Mouse (Mus musculus) T-helper 1 cell (primary cell): ENCODE data around the gene Gpr37l1.
"Not testable (repeated sequence)": the region's sequence is repeated elsewhere in the genome, so short reads cannot be mapped to it uniquely, and the experiment has no call there.

Source experiments
- in situ Hi-C: fragments of 300-600 bp; cut with MboI, MseI; formaldehyde crosslinking; loops from one replicate; pipeline ENCODE4 v1.15.1; 2025; ENCODE audit warnings: high pct_unique_total_duplicates

Gpr37l1 gene

GRCm38 (mm10) chr1:135167435-135167834, at the start of gene Gpr37l1:
Gene Gpr37l1 (minus strand): TSS chr1:135167681.
- in situ Hi-C loops: no loop called here

GRCm38 (mm10) chr1:135213772-135214640, 46.5 kb upstream of the Gpr37l1 start:
- in situ Hi-C loops: no loop called here

- in situ Hi-C loops: no loop called here
These were observed 42.9 kb upstream of the Gpr37l1 start for GRCm38 (mm10) chr1:135210421-135210820.

GRCm38 (mm10) chr1:135208716-135209115, 41.2 kb upstream of the Gpr37l1 start:
- in situ Hi-C loops: no loop called here

GRCm38 (mm10) chr1:135206586-135207339, 39.3 kb upstream of the Gpr37l1 start:
- in situ Hi-C loops: no loop called here

GRCm38 (mm10) chr1:135205257-135205656, 37.8 kb upstream of the Gpr37l1 start:
- in situ Hi-C loops: no loop called here

- in situ Hi-C loops: no loop called here
These were observed 37.0 kb upstream of the Gpr37l1 start for GRCm38 (mm10) chr1:135204196-135205126.

GRCm38 (mm10) chr1:135200400-135200799, 32.9 kb upstream of the Gpr37l1 start:
- in situ Hi-C loops: no loop called here

GRCm38 (mm10) chr1:135199014-135199819, 31.7 kb upstream of the Gpr37l1 start:
- in situ Hi-C loops: no loop called here

GRCm38 (mm10) chr1:135198412-135198811, 30.9 kb upstream of the Gpr37l1 start:
- in situ Hi-C loops: no loop called here

GRCm38 (mm10) chr1:135195907-135196440, 28.5 kb upstream of the Gpr37l1 start:
- in situ Hi-C loops: no loop called here

GRCm38 (mm10) chr1:135194335-135194734, 26.9 kb upstream of the Gpr37l1 start:
- in situ Hi-C loops: not testable (repeated sequence)

- in situ Hi-C loops: no loop called here
These were observed 21.7 kb upstream of the Gpr37l1 start for GRCm38 (mm10) chr1:135189186-135189585.

- in situ Hi-C loops: no loop called here
These were observed 20.7 kb upstream of the Gpr37l1 start for GRCm38 (mm10) chr1:135188197-135188596.

- in situ Hi-C loops: not testable (repeated sequence)
These were observed 19.5 kb upstream of the Gpr37l1 start for GRCm38 (mm10) chr1:135187016-135187415.

- in situ Hi-C loops: no loop called here
These were observed 18.9 kb upstream of the Gpr37l1 start for GRCm38 (mm10) chr1:135186427-135186826.

GRCm38 (mm10) chr1:135185936-135186335, 18.5 kb upstream of the Gpr37l1 start:
- in situ Hi-C loops: no loop called here

GRCm38 (mm10) chr1:135183941-135184570, 16.6 kb upstream of the Gpr37l1 start:
- in situ Hi-C loops: no loop called here

- in situ Hi-C loops: no loop called here
These were observed 16.0 kb upstream of the Gpr37l1 start for GRCm38 (mm10) chr1:135183448-135183847.

GRCm38 (mm10) chr1:135182975-135183374, 15.5 kb upstream of the Gpr37l1 start:
- in situ Hi-C loops: no loop called here
